Mouse (Mus musculus): Measurements from ENCODE around the gene Inpp5a. TPM values are rescaled to one million over a fixed set of nuclear protein-coding genes. Genes with fewer than 3 reads are reported as not detected.

Gene Inpp5a
- polyA plus RNA-seq, 1 experiment: 42.3 TPM

DNA sequence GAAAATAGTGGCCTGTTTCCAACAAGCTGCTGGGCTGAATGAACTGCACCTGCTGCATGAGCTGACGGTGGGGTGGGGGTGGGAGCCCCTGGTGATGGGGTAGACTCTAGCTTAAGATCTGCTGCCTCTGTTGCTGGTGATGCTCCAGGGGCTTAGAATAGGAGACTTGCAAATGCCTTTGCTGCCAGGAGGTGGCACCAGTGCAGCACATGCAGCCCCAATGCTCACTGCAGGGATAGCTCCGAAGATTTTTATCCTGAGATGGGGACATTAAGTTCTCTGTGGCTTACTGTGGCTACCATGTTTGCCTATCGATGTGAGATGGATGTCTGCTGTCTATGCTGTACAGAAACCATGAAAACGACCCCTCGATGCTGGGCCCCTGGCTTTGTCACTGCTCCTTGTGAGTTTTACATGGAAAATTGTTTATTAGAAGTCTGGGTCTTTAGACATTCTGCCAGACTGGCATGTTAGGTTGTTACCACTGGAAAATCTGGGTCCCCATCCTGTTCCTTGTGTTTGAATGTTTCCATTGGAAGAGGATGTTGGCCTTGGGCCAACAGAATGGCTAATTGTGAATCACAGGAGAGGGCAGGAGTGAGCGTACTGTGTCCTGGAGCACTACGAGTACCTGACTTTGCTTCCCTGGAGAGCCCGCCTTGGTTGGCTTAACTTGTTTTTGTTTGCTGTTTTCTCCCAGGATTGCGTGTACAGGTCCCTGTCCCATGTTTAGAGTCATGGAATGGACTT, 95.5 kb downstream of the Inpp5a start:
- Histone ChIP-seq H3K4me1 (ENCODE audit: control insufficient read depth, insufficient read depth, insufficient read length, low read length) (no peaks in the 10 kb centered on the region), H3K27ac (replicated peaks; ENCODE audit: low read depth, low read length) (no peak overlapping the region), H3K4me3 (ENCODE audit: insufficient read depth, low read depth, low read length) (no peak overlapping the region)

DNA sequence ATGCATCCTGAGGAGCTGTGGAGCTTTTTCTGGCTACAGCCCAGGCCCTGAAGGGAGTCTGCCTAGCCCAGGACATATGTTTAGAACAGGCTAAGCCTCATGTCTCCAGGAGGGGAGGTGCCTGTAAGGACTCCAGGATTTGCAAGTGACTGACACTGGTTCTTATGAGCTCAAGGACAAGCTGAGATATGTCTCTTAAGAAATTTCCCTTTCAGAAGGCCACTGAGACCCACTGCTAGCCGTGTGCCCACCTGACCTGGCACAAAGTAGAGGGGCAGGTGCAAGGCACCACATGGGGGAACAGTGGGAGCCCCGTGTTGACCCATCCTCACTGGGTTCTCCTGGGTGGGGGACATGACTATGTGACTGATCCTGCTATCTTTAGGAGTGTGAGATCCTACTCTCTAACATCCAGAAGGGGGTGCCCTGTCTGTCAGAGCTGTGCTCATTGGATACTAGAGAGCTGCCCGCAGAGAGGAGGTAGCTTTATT, 100.9 kb downstream of the Inpp5a start:
- H3K4me1 ChIP-seq (ENCODE audit: control insufficient read depth, insufficient read depth, insufficient read length, low read length): no peaks in the 10 kb centered on the region
- H3K4me3 ChIP-seq (ENCODE audit: insufficient read depth, low read depth, low read length): no peak overlapping the region
- H3K27ac ChIP-seq (replicated peaks; ENCODE audit: low read depth, low read length): no peak overlapping the region

DNA sequence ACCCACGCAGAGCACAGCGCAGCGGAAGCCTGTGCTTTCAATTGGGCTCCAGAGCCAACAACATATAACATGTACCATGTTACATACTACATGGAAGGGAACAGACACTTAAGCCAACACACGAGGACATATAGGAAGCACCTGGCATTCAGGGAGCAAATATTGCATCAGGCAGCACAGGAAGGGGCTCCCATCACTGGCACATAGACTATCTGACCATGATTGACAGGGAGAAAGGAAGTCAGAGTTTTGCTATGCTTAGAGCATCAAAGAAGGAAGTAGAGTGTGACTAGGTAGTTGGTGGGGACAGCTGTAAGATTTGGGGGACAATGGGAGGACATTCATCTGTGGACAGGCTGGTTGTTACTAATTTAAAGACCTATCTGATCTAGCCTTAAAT, 103.4 kb downstream of the Inpp5a start:
- Histone ChIP-seq H3K27ac (replicated peaks; ENCODE audit: low read depth, low read length) (no peak overlapping the region), H3K4me3 (ENCODE audit: insufficient read depth, low read depth, low read length) (no peak overlapping the region), H3K4me1 (ENCODE audit: control insufficient read depth, insufficient read depth, insufficient read length, low read length) (no peaks in the 10 kb centered on the region)

DNA sequence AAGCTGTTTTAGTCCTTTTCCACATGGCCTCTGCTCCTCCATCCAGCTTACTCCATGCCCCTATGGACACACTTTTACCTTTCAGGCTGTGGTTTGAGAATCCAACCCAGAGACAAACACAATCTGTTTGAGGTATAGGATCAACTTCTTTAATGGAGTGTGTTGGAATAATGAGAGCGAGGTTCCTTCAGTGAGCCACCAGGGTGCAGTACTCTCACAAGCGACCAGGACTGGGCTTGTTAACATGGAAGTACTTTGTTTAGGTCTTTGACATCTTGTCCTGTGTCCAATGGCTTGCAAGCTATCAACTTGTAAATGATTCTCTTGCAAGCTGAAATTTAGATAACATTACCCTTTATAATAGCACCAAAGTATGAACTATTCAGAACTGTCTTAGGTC, 104.0 kb downstream of the Inpp5a start:
- H3K27ac ChIP-seq (replicated peaks; ENCODE audit: low read depth, low read length): no peak overlapping the region
- H3K4me1 ChIP-seq (ENCODE audit: control insufficient read depth, insufficient read depth, insufficient read length, low read length): no peaks in the 10 kb centered on the region
- no peak overlapping the region for H3K4me3 ChIP-seq (ENCODE audit: insufficient read depth, low read depth, low read length)

DNA sequence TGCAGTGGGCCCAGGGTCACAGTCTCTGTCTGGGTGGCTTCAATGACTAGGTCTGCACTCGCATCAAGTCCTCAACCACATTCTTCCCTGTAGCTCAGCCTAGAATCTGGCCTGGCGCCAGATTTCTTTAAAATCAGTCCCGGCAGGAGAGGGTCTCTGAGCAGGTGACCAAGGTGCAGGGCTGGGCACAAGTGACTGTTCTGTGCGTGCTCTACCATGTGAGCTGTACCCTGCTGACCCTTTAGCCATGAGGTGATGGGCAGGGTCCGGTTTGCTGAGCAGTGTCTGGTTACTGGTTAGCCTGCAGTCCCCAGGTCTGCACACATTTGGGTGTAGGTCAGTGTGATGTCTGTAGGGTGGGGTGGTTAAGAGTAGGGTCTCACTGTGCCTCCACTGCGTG, 106.9 kb downstream of the Inpp5a start:
- Histone ChIP-seq H3K27ac (replicated peaks; ENCODE audit: low read depth, low read length) (no peak overlapping the region), H3K4me3 (ENCODE audit: insufficient read depth, low read depth, low read length) (no peak overlapping the region), H3K4me1 (ENCODE audit: control insufficient read depth, insufficient read depth, insufficient read length, low read length) (no peaks in the 10 kb centered on the region)

DNA sequence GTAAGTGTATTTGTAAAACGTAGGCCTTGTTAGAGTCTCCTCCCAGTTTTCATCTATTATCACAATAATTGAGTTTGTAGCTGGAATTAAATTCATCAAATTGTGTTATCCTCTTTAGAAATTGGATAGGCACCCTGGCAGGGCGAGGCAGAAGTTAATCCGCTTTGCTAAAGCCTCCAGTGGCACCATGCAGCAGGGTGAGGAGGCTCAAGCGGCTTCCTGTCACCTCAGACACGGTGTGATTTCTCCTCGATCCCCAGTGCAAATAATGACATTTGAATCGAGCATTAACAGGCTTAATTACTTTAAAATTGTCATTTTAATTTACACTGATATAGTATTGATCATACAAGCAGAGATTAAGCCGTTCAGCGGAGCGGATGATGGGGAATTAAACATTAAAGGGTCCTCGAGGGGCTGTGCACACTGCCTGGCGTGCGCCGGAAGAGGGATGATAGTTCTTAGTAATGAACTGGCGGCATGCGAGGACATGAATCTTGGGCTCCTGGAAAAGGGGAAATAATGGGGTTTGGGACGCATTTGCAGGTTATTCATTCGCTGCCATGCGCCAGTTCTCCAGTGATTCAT, 109.2 kb downstream of the Inpp5a start:
- H3K4me3 ChIP-seq (ENCODE audit: insufficient read depth, low read depth, low read length): no peak overlapping the region
- no peaks in the 10 kb centered on the region for H3K4me1 ChIP-seq (ENCODE audit: control insufficient read depth, insufficient read depth, insufficient read length, low read length)
- no peak overlapping the region for H3K27ac ChIP-seq (replicated peaks; ENCODE audit: low read depth, low read length)

DNA sequence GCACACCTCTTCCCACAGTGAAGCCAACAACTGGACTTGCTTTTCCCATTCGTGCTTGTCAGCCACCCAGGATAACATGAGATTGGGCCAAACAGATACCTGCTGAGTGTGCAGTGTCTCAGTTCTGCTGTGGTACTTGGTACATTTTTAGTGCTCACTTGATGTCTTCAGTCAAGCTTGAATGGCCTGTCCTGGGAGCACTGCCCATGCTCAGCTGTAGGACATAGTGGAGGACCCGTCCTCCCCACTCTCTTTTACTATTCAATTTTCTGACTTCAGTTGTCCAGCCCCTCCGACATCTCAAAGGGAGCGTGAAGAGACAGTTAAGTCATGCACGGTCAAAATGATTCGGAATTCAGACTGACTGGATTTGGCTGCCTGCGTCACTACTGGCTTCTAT, 115.2 kb downstream of the Inpp5a start:
- Histone ChIP-seq H3K4me1 (ENCODE audit: control insufficient read depth, insufficient read depth, insufficient read length, low read length) (peaks cover 4% of the 10 kb centered on the region; the same call in 1 of the 2 replicates), H3K27ac (replicated peaks; ENCODE audit: low read depth, low read length) (no peak overlapping the region), H3K4me3 (ENCODE audit: insufficient read depth, low read depth, low read length) (no peak overlapping the region)

DNA sequence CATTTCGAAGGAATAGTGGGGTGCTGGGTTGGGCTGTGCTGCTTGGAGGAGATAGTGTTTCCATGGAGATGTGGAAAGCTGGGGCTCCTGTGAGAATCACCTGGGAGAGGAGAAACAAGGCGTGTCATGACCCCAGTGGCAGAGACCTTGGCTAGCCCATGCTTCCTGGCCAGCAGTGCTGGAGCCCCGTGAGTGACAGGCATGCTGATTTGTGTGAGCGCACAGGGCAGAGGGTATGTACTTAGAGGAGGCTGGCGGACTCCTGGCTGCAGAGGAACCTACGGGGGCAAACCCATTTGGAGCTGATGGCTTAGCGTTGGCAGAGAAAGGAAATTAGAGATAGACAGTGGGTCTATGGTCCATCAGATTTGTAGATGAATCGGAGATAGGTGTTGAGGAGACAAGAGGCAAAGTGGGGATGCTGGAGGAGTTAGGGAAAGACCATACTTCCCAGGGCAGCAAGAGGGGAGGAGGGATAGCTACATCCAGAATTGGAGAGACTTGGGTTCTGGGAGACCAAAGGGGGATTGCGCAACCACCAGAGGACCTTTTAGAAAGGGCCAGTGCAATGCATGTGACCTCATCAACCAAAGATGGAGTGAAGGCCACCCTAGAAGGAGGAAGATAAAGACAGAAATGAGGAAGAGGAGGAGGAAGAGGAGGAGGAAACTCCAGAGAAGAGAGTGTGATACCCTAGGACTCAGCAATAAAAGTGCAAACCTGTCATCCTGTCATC, 117.9 kb downstream of the Inpp5a start:
- Histone ChIP-seq H3K27ac (replicated peaks; ENCODE audit: low read depth, low read length) (no peak overlapping the region), H3K4me1 (ENCODE audit: control insufficient read depth, insufficient read depth, insufficient read length, low read length) (peaks cover 4% of the 10 kb centered on the region; the same call in 1 of the 2 replicates), H3K4me3 (ENCODE audit: insufficient read depth, low read depth, low read length) (no peak overlapping the region)

DNA sequence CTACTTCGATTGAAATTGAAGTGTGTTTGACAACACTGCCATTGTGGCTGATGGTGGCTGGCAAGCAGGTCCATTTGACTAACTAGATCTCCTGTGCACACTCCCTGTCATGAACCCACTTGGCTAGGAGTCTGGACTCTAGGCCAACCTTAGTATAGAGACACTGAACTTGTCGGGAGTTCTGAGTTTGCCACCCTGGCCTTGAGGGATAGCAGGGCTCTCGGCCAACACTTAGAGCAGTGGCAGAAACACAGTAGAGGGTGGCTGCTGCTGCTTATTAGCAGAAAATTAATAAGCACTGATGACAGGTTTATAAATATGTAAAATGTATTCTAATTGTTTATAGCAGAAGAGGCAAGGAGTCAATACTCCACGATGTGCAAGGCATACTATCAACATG, 120.0 kb downstream of the Inpp5a start:
- no peak overlapping the region for H3K27ac ChIP-seq (replicated peaks; ENCODE audit: low read depth, low read length)
- H3K4me3 ChIP-seq (ENCODE audit: insufficient read depth, low read depth, low read length): no peak overlapping the region
- peaks cover 4% of the 10 kb centered on the region for H3K4me1 ChIP-seq (ENCODE audit: control insufficient read depth, insufficient read depth, insufficient read length, low read length)

DNA sequence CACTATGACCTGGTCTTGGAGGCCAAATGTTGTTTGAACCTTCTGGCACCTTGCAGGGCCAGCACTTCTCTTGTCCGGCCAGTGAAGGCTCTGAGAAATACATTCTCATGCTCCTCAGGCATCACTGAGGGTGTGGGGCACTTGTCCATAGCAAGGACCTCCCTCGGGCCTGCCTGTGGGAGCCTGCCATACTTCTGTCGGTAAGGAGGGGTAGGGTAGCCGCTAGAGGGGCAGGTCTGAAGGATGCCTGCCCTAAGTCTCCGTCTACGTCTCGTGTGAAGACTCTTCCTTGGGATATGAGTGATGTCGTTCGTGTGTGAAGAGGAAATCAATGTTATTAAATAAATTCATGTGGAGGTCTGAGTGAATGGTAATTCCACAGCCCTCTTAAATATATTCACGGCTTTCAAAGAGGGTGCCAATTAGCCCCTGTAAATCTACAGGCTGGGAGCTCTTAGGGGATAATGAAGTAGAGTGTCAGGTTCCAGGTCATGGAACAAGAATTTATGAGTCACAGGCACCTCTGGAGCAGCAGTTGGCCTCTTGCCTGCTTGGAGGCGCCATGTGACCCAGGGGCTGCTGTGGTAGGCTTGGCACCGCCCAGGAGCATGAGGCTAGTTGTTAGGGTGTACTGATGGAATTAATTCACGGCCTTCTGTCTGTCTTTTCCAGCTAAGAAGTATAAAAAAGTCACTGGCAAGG, 127.2 kb downstream of the Inpp5a start:
- Histone ChIP-seq H3K27ac (replicated peaks; ENCODE audit: low read depth, low read length) (no peak overlapping the region), H3K4me1 (ENCODE audit: control insufficient read depth, insufficient read depth, insufficient read length, low read length) (peaks cover 4% of the 10 kb centered on the region; the same call in 1 of the 2 replicates), H3K4me3 (ENCODE audit: insufficient read depth, low read depth, low read length) (no peak overlapping the region)

DNA sequence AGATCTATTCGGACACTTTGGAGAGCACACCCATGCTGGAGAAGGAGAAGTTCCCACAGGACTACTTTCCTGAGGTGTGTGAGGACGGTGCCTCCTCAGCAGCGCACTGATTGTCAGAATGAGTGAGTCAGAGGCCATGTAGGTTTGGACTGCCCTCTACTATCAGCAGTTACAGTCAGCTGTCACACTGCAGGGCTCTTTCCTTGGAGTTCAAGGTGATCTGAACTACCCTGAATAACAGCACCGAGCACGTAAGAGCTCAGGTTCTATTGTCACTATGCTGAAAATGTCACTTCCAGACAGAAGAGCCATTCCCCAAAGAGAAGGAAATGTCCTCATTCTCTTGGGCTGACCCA, 127.7 kb downstream of the Inpp5a start:
- no peak overlapping the region for H3K4me3 ChIP-seq (ENCODE audit: insufficient read depth, low read depth, low read length)

DNA sequence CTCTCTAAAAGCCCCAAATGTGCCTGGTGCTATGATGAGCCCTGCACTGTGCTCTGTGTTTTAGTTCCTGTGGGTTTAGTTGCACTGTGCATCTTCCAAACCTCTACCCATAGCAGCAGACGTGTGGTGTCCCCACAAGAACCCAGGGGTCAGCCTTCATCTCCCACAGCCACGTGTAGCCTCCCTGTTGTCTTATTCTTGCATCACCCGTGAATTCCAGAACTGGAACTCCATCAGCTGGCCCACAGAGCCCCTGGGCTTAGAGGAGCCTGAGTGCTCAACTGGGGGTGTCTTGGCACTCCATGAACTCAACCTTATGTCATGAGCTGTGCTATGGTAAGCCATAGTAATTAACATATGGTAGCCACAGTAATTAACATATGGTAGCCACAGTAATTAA, 129.4 kb downstream of the Inpp5a start:
- Histone ChIP-seq H3K4me3 (ENCODE audit: insufficient read depth, low read depth, low read length) (no peak overlapping the region), H3K27ac (replicated peaks; ENCODE audit: low read depth, low read length) (no peak overlapping the region), H3K4me1 (ENCODE audit: control insufficient read depth, insufficient read depth, insufficient read length, low read length) (peaks cover 4% of the 10 kb centered on the region; the same call in 1 of the 2 replicates)

More for the DNA sequence above, 127.7 kb downstream of the Inpp5a start:
- Histone ChIP-seq H3K27ac (replicated peaks; ENCODE audit: low read depth, low read length) (no peak overlapping the region), H3K4me1 (ENCODE audit: control insufficient read depth, insufficient read depth, insufficient read length, low read length) (peaks cover 4% of the 10 kb centered on the region; the same call in 1 of the 2 replicates)

DNA sequence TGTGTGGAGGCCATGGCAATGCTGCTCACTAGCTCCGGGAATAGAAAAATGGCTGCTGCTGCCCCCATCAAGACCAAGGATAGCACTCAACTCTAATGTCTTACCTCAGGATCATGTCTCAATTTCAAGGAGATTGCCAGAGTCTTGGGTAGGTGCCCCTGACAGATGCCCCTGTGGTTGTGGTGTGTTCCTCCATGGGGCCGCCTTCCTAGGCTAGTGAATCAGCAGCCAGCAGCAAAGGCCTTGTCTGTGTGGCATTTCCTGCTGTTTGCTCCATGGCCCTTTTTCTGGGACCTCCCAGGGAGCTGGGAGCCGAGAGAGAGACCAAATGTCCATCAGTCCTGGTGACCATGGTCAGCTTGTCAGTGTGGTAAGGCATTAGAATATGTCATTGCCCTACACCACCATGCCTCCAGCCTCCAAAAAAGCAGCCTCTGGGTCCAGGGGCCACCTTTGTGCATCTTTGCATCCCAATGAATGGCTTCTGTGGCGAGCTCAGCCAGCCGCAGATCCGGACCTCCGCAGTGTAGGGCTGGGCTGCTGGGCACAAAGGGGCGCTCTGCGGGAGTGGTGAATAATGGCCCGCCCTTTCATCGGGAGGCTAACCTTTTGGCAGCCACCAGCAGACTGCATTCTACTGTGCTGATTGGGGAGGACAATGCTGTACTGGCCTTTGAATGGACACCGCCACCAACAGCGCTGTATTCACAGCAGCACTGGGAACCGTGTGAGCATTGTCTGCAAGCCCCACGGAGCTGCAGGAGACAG, 139.6 kb downstream of the Inpp5a start:
- H3K4me1 ChIP-seq (ENCODE audit: control insufficient read depth, insufficient read depth, insufficient read length, low read length): no peaks in the 10 kb centered on the region
- H3K27ac ChIP-seq (replicated peaks; ENCODE audit: low read depth, low read length): no peak overlapping the region

DNA sequence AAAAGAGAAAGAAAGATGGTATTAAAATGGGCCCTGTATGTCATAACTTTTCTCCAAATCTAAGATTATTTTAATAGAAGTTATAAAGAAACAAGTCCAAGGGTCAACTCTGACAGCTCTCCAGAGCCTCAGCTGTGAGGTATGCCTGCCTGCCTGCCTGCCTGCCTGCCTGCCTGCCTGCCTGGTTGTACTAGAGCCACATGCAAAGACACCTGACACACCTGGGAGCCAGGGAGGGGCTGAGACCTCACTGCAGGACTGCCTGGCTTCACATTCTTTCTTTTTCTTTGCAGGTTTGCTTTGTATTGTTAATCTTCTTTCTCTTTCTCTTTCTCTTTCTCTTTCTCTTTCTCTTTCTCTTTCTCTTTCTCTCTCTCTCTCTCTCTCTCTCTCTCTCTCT, 140.3 kb downstream of the Inpp5a start:
- Histone ChIP-seq H3K4me3 (ENCODE audit: insufficient read depth, low read depth, low read length) (no peak overlapping the region), H3K4me1 (ENCODE audit: control insufficient read depth, insufficient read depth, insufficient read length, low read length) (no peaks in the 10 kb centered on the region), H3K27ac (replicated peaks; ENCODE audit: low read depth, low read length) (no peak overlapping the region)

More for the DNA sequence above, 139.6 kb downstream of the Inpp5a start:
- H3K4me3 ChIP-seq (ENCODE audit: insufficient read depth, low read depth, low read length): no peak overlapping the region
